Mouse (Mus musculus) neural tube, embryonic 11.5 days (tissue): ENCODE data around the gene Car5a. TPM values are rescaled to one million over a fixed set of nuclear protein-coding genes. Genes with fewer than 3 reads are reported as not detected.

Source experiments
- ATAC-seq: fragments of 200-750 bp; cut with Nextera tagmentation; 2 replicates; pipeline ENCODE4 v1.8.0; 2017; ENCODE audit warnings: moderate number of reproducible peaks, mild to moderate bottlenecking, moderate TSS enrichment, moderate library complexity; ENCODE audit not compliant: insufficient read depth, low FRiP score, low TSS enrichment
- DNase-seq: peaks from one replicate; pipeline ENCODE4 v3.0.0-alpha.2; 2015; ENCODE audit warnings: low spot score
- H3K27ac ChIP-seq: fragments of 300-500 bp; sonication (generic); 2 replicates; pipeline ENCODE4 v1.5.1; 2014; ENCODE audit warnings: low read depth, mild to moderate bottlenecking, low read length
- H3K27me3 ChIP-seq: fragments of 300-500 bp; sonication (generic); 2 replicates; pipeline ENCODE4 v1.6.1; 2014; ENCODE audit warnings: mild to moderate bottlenecking, low read length, mixed read lengths; ENCODE audit not compliant: control insufficient read depth, insufficient read depth
- H3K36me3 ChIP-seq: fragments of 300-500 bp; sonication (generic); 2 replicates; pipeline ENCODE4 v1.6.1; 2014; ENCODE audit warnings: mild to moderate bottlenecking, low read length, moderate library complexity, mixed read lengths; ENCODE audit not compliant: control insufficient read depth, insufficient read depth
- H3K4me1 ChIP-seq: fragments of 300-500 bp; sonication (generic); 2 replicates; pipeline ENCODE4 v1.6.1; 2014; ENCODE audit warnings: low read length, mixed read lengths; ENCODE audit not compliant: control insufficient read depth, insufficient read depth
- H3K4me2 ChIP-seq: fragments of 300-500 bp; sonication (generic); 2 replicates; pipeline ENCODE4 v1.6.1; 2014; ENCODE audit warnings: low read depth, mild to moderate bottlenecking, moderate library complexity
- H3K4me3 ChIP-seq: fragments of 300-500 bp; sonication (generic); 2 replicates; pipeline ENCODE4 v1.5.1; 2014; ENCODE audit warnings: low read depth, low read length
- H3K9ac ChIP-seq: fragments of 300-500 bp; sonication (generic); 2 replicates; pipeline ENCODE4 v1.6.1; 2014; ENCODE audit warnings: mild to moderate bottlenecking, low read length
- H3K9me3 ChIP-seq: fragments of 300-500 bp; sonication (generic); 2 replicates; pipeline ENCODE4 v1.6.1; 2016; ENCODE audit warnings: low read length; ENCODE audit not compliant: control insufficient read depth
- WGBS: fragments of 180-500 bp; shearing (Covaris S2); extraction: QIAGEN DNeasy Blood & Tissue Kit; methylation state at CpG from one replicate; pipeline ENCODE4 v1.1.7; 2014; 5-methylcytosine and 5-hydroxymethylcytosine counted together
- polyA plus RNA-seq: library from polyadenylated mRNA; unstranded; fragments of >200 nt; fragmentation: Nextera tagmentation; extraction: Ambion mirVana; gene quantifications from 2 replicates; pipeline ENCODE4 v1.2.1, GENCODE M21; 2014

The Car5a gene
- not detected in 2 replicates for polyA plus RNA-seq

DNA sequence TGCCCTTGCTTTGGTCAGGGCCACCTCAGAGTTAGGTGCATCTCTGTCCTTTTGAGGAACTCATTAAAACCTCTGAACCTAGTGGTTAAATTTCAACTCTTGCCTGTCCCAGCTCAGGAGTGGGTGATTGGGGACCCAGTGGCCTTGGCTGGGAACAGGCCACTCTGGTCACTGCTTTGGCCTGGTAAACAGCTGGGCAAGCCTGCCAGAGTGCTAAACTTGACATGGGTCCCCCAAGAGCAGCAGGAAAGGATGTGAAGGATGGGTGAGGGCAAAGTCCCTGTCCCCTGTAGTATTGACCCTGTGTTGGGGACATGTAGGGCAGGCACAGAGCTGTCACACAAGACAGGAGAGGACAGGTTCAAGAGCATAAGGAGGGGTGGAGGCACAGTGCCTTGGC is at the start of gene Car5a:
Gene Car5a (minus strand): TSS at position 74 of the 400 bp plus-strand sequence.
- Histone ChIP-seq H3K36me3 (no peaks in the 10 kb centered on the region), H3K9ac (no peak within 1 kb of the TSS), H3K27me3 (no peaks in the 10 kb centered on the region), H3K9me3 (no peaks in the 10 kb centered on the region), H3K4me3 (no peak within 1 kb of the TSS), H3K4me2 (no peak within 1 kb of the TSS), H3K27ac (no peak within 1 kb of the TSS), H3K4me1 (peaks cover 10% of the 10 kb centered on the region; the same call in 1 of the 2 replicates)
- DNase-seq (no peak), ATAC-seq (no peak)

DNA sequence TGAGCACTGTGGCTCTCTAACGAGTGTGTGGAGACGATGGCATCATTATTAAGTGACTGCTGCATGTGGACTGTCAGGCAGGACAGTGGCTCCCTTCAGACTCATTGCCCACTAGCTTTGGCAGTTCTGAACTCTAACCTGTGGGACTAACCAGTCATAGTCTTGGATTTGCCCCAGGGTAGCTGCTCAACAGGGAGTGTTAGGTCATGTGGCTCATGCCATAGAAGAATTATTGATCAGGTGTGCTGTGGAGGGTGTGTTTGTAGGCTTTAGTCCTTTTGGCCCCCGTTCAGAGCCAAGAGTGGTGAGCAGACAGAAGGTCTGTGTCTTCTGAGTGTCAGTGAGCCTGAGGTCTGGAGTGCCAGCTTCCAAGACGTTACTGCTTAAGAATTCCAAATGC is 48.2 kb upstream of the Car5a start:
- H3K36me3 ChIP-seq, result peaks cover 13% of the 10 kb centered on the region
- 89% methylated on average over 4 of the region's 4 CpGs for WGBS
- H3K4me2 ChIP-seq, result no peak overlapping the region
- H3K27me3 ChIP-seq, result no peaks in the 10 kb centered on the region
- H3K4me1 ChIP-seq, result no peaks in the 10 kb centered on the region
- ATAC-seq (no peak), DNase-seq (no peak)
- no peaks in the 10 kb centered on the region for H3K9me3 ChIP-seq
- H3K4me3 ChIP-seq, result no peak overlapping the region
- H3K9ac ChIP-seq, result no peak overlapping the region
- no peak overlapping the region for H3K27ac ChIP-seq

DNA sequence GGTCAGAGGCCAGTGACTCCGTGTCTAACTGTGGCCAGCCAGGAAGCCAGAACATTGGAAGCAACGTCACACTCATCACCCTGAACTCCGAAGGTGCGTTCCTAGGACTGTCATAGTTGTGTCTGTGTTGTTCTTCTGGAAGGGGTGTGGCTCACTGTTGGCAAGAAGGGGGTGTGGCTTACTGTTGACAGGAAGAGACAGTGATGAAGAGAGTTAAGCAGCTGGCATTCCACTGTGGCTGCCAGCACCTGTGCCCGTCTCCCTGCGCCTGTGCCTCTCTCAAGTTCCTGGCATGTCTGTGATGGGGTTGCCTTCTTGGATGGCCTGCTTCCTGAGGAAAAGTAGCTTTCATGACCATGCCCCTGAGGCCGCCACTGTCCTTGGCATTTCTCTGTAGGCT is 46.9 kb upstream of the Car5a start:
- no peak overlapping the region for H3K27ac ChIP-seq
- H3K4me2 ChIP-seq, result no peak overlapping the region
- no peak overlapping the region for H3K4me3 ChIP-seq
- H3K9me3 ChIP-seq, result no peaks in the 10 kb centered on the region
- H3K36me3 ChIP-seq, result peaks cover 6% of the 10 kb centered on the region
- ATAC-seq, result no peak
- no peak overlapping the region for H3K9ac ChIP-seq
- H3K4me1 ChIP-seq, result no peaks in the 10 kb centered on the region
- no peak for DNase-seq
- no peaks in the 10 kb centered on the region for H3K27me3 ChIP-seq
- WGBS, result 93% methylated on average over 7 of the region's 7 CpGs

DNA sequence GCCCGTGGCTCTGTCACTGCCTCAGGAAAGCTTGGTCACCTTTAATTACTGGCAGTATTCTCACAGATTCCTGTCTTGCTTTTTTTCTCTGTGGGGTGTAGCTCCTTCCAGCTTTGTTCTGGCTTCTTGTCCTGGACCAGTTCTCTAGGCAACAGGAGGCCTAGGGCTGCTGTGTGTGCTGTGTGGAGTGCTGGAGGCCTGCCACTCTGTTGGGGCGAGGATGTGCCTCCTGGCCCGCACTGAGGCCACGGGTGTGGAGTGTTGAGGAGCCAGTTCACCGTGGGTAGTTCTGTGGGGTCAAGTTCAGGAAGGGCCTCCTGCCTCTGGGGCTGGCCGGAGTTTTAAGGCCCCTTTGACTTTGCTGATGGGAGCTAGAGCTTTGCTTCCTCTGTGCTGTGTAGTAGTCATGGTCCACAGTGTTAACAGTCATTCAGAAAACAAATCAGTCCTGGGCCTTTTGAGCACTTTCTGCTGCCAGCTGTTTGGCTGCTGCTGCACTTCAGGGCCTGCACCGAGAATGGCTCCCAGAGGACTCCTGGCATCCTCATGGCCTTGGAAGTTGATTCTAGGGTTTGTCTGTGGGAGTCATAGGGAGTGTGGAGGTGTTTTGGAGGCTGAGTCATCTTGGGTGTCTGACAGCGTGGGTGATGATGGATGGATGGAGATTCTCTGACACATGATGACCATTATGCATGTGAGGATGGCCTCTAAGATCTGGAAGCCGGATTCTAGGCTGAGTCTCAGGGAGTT is 46.0 kb upstream of the Car5a start:
- peaks cover 6% of the 10 kb centered on the region for H3K36me3 ChIP-seq
- H3K4me1 ChIP-seq, result no peaks in the 10 kb centered on the region
- 89% methylated on average over 9 of the region's 9 CpGs for WGBS

DNA sequence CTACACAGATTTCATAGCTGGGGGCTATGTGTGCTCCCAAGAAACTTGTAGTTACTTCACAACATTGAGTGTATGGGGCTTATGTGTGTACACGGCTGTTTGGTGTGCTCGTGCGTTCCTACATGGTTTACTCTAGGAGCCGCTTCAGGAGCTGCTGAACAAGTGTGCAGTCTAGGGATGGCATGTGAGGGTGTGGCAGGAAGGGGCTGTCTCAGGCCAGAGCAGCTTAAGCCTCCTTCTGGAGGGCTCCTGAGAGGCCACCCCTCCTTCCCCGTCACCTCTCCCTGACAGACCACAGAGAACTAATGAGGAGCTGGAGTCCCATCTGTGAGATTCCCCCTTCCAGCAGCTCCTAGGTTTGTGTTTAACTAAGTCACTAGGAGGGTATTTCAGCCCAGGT is 43.2 kb upstream of the Car5a start:
- WGBS, result 89% methylated on average over 5 of the region's 5 CpGs
- Histone ChIP-seq H3K4me3 (no peak overlapping the region), H3K9me3 (no peaks in the 10 kb centered on the region), H3K4me1 (no peaks in the 10 kb centered on the region), H3K27me3 (no peaks in the 10 kb centered on the region), H3K9ac (no peak overlapping the region), H3K27ac (no peak overlapping the region), H3K36me3 (peaks cover 6% of the 10 kb centered on the region), H3K4me2 (no peak overlapping the region)
- DNase-seq, result no peak
- ATAC-seq, result no peak

More for the DNA sequence above, 46.0 kb upstream of the Car5a start:
- no peak for ATAC-seq
- H3K4me2 ChIP-seq, result no peak overlapping the region
- no peak overlapping the region for H3K9ac ChIP-seq
- H3K9me3 ChIP-seq, result no peaks in the 10 kb centered on the region
- DNase-seq, result no peak
- no peaks in the 10 kb centered on the region for H3K27me3 ChIP-seq
- no peak overlapping the region for H3K4me3 ChIP-seq
- H3K27ac ChIP-seq, result no peak overlapping the region

DNA sequence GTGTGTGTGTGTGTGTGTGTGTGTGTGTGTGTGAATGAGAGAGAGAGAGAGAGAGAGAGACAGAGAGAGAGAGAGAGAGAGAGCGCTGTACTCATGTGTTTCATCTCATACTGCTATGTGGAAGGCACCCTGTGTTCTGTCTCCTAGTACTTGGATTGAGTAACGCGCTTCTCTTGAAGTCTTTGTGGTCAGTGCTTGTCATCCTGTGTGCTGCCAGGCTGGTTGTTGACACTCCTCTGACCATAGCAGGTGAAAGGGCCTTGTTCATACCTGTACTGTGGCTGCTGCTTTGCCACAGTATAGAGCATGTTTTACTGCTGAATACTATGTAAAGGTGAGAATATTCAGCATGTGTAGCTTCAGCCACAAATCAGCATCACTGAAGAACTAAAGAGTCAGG is 41.0 kb upstream of the Car5a start:
- H3K9ac ChIP-seq, result no peak overlapping the region
- H3K4me2 ChIP-seq, result no peak overlapping the region
- ATAC-seq (no peak), DNase-seq (no peak)
- H3K27ac ChIP-seq, result no peak overlapping the region
- 97% methylated on average over 3 of the region's 3 CpGs for WGBS
- H3K4me1 ChIP-seq, result no peaks in the 10 kb centered on the region
- no peak overlapping the region for H3K4me3 ChIP-seq
- H3K27me3 ChIP-seq, result no peaks in the 10 kb centered on the region
- peaks cover 8% of the 10 kb centered on the region for H3K36me3 ChIP-seq
- H3K9me3 ChIP-seq, result no peaks in the 10 kb centered on the region

DNA sequence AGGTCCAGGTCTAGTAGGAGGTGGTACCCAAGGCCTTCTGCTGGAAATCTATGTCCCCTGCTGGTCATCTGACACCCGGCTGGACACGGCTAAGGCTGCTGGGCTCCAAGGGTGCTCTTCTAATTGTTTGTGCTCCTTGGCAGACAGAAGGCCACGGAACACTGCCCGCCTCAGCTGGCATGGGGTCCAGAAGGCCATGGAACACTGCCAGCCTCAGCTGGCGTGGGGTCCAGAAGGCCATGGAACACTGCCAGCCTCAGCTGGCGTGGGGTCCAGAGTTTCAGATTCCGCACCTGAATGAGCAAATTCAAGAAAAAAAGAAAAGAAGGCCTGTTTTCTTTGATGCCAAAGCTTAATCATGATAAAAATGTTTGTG is 36.8 kb upstream of the Car5a start:
- no peaks in the 10 kb centered on the region for H3K4me1 ChIP-seq
- no peak overlapping the region for H3K9ac ChIP-seq
- no peak for DNase-seq
- peaks cover 14% of the 10 kb centered on the region for H3K36me3 ChIP-seq
- no peak overlapping the region for H3K4me3 ChIP-seq
- H3K27ac ChIP-seq, result no peak overlapping the region
- H3K9me3 ChIP-seq, result no peaks in the 10 kb centered on the region
- no peaks in the 10 kb centered on the region for H3K27me3 ChIP-seq
- no peak overlapping the region for H3K4me2 ChIP-seq
- 94% methylated on average over 7 of the region's 7 CpGs for WGBS
- no peak for ATAC-seq

DNA sequence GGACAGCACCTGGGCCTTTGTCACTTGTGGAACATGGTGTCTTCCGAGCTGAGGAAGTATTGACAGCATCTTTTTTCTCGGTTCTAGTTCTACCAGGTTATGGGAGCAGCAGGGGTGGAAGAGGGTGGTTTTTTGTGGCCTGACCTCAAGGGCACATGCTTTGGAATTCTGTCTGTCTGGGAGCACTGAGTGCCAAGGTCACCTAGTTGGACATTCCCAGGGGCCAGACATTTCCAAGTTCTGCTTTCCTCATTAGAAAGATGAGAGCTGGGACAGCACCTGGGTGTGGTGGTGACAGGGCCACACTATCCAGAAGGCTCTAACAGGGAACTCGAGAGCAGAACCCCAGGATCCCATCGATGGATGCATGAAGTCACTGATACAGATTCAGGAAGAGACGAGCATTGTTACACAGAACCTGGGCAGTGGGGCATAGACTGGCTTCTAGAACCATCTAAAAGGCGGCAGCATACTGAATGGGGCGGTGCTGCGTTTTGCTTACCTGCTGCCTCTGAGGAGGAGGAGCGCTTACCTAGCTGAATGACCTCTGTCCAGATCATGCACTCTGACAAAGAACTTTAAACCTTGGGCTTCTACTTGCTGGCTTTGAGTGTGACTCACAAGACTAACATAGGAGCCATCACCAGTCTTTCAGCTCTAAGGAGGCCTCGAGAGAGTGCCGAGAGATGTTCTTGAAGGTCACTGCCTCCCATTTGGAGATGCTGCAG is 36.3 kb upstream of the Car5a start:
- Histone ChIP-seq H3K27ac (no peak overlapping the region), H3K9me3 (no peaks in the 10 kb centered on the region), H3K9ac (no peak overlapping the region), H3K36me3 (peaks cover 17% of the 10 kb centered on the region), H3K4me1 (no peaks in the 10 kb centered on the region), H3K4me3 (no peak overlapping the region), H3K4me2 (no peak overlapping the region), H3K27me3 (no peaks in the 10 kb centered on the region)
- WGBS, result 93% methylated on average over 11 of the region's 11 CpGs
- no peak for ATAC-seq
- DNase-seq, result no peak

DNA sequence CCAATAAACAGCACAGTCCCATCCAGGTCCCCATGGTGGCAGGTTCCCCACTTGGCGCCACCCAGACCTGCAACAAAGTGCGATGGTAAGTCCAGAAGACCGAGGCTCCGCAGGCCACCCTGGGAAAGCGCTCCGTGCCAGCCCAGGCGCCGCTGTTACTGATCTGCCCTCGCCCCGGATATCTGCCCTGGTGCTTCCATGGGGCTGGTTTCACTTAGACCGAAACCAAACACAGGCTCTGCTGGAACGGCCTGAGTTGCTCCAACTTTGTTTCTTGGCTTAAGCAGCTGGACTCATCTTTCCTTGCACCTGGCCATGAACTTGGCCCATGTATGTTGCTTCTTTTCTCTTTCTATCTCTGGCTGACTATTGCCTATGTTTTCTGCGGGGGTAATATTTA is 34.0 kb upstream of the Car5a start:
- Histone ChIP-seq H3K9me3 (no peaks in the 10 kb centered on the region), H3K27me3 (no peaks in the 10 kb centered on the region), H3K27ac (no peak overlapping the region), H3K4me2 (no peak overlapping the region), H3K4me3 (no peak overlapping the region), H3K9ac (no peak overlapping the region), H3K36me3 (peaks cover 21% of the 10 kb centered on the region), H3K4me1 (no peaks in the 10 kb centered on the region)
- WGBS, result 95% methylated on average over 13 of the region's 13 CpGs
- ATAC-seq, result no peak
- no peak for DNase-seq
